Mouse (Mus musculus) urinary bladder, adult 18-20 months (tissue): Measurements from ENCODE around the gene Usp6nl.

Source experiments
- DNase-seq, 2 experiments: peaks; one replicate each; pipeline ENCODE4 v3.0.0; 2022; ENCODE audit warnings: low spot score in 2 of 2, mixed read lengths in 2 of 2

Usp6nl gene

DNA sequence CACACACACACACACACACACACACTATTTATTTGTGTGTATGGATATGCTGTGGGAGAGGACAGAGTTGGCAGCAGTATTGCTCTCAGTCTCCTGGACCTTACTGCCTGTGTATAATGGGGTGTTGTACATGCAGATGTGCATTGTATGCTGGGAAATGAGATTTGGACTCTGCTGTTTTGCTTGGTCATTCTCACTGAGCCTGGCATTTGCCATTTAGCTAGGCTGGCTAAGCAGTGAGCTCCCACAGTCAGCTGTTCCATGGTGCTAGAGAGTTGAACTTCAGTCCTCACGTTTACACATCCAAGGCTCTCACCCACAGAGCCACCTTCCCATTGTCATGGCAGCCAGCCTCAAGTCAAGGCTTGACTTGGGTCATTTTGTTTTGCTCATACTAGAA is 90.2 kb downstream of the Usp6nl start:
- DNase-seq: no peak

DNA sequence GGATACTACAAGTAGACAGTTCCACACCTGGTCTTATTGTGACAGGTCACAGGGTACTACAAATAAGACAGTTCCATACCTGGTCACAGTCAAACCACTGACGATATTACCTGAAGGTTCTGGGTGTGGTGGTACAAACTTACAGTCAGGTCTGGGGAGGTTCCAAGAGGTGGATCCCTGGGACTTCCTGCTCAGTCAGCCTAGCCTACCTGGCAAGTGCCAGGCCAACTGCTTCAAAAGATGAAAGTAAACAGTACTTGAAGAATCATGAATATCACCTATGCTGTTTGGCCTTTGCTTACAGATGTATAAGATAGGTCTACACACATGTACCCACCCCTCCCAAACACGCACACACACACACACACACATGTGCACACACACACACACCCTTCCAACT is 91.3 kb downstream of the Usp6nl start:
- no peak for DNase-seq

GRCm38 (mm10) chr2:6414400-6414799 is 91.9 kb downstream of the Usp6nl start:
- no peak for DNase-seq

DNA sequence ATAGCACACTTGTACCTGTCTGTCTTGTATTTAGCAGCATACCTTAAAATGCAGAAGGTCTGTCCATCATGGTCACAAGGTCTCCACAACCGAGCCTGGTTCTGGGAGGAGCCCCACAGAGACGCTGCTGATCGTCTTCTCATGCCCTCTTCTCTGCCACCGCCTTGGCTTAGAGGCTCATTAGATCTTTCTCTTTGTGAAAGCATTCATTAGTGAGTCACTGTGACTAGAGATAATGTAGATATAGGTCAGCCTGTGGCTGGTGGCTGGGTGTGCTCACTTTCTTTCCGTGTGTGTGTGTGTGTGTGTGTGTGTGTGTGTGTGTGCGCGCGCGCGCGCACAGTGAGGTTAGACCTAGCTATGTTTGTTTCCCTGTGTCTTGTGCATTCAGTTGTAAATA is 94.7 kb downstream of the Usp6nl start:
- DNase-seq: no peak

- no peak for DNase-seq
These were observed 101.4 kb downstream of the Usp6nl start for GRCm38 (mm10) chr2:6423661-6424550.

- DNase-seq: no peak
These were observed 102.4 kb downstream of the Usp6nl start for GRCm38 (mm10) chr2:6424851-6425250.

DNA sequence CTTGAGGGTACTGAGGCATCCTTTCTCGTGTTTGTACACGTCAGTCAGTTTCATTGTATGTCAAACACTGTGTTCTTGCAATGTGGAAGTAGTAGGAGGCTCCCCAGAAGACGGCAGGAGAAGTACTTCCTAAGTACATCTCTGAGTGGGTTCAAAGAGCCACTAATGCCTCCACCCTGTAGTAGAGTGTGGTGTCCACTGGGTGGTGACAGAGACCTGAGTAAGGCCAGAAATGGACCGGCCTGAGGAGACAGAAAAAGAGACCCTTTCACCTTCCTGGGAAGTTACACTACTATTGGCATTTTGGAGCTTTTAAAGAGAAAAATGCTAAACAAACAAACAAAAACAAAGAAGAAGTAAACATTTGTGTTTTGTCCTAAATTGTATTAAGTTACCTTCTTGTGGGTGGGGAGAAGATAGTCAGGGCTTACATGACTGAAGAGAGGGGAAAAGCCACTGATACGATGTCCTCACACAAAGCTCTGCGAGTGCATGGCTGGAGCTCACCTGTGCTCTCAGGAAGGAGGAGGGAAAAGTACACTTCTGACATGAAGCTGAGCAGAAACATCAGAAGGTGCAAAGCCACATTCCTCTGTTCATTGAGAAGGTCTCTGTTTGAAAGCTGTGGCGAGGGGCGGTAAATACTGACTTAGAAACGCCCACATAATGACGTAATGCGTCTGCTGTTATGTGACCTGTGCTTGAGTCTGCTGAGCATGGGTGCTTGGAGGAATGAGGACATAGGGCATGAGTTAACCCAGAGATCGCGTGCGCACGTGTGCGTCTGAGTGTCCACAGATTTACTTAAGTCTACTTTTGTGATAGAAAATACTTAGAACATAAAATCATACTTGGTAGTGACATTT is 113.9 kb downstream of the Usp6nl start:
- DNase-seq: no peak

GRCm38 (mm10) chr2:6441688-6442087 is 119.2 kb downstream of the Usp6nl start:
- no peak for DNase-seq

GRCm38 (mm10) chr2:6442302-6442701 is 119.8 kb downstream of the Usp6nl start:
- DNase-seq: no peak

GRCm38 (mm10) chr2:6444015-6444414 is 121.5 kb downstream of the Usp6nl start:
- no peak for DNase-seq

DNA sequence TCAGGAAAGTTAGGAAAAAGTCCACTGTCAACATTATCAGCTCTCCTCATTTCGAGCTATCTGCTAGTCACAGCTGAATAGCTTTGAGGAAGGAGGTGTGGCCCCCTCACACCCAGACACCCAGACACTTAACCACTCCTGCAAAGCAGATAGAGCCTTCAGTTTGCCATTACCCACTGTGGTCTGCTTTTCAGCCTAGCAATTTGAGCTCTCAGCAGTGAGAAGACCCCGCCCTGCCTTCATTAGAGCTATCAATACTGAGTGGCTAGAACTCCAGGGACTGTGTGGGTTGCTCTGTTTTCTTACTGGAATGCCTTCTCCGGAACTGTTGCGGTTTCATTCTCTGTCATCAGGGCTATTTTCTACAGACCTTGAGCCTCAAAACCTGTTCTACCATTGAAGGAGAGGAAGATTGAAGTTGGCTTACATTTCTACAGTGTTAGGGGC is 122.3 kb downstream of the Usp6nl start:
- DNase-seq: no peak

- DNase-seq: no peak
These were observed 123.4 kb downstream of the Usp6nl start for GRCm38 (mm10) chr2:6445858-6446257.

- DNase-seq: no peak
These were observed 126.4 kb downstream of the Usp6nl start for GRCm38 (mm10) chr2:6448880-6449279.

- no peak for DNase-seq
These were observed 127.2 kb downstream of the Usp6nl start for GRCm38 (mm10) chr2:6449656-6450055.

- no peak for DNase-seq
These were observed 128.1 kb downstream of the Usp6nl start for GRCm38 (mm10) chr2:6450544-6450943.

GRCm38 (mm10) chr2:6454941-6455516 is 132.6 kb downstream of the Usp6nl start:
- no peak for DNase-seq

- DNase-seq: no peak
These were observed 137.0 kb downstream of the Usp6nl start for GRCm38 (mm10) chr2:6459282-6460047.

GRCm38 (mm10) chr2:6462306-6462705 is 139.8 kb downstream of the Usp6nl start:
- DNase-seq: no peak

GRCm38 (mm10) chr2:6463772-6464661 is 141.6 kb downstream of the Usp6nl start:
- no peak for DNase-seq

GRCm38 (mm10) chr2:6466396-6466795 is 143.9 kb downstream of the Usp6nl start:
- no peak for DNase-seq
